Mouse (Mus musculus): Measurements from ENCODE around the gene Tbx20. TPM values are rescaled to one million over a fixed set of nuclear protein-coding genes. Genes with fewer than 3 reads are reported as not detected.

Gene Tbx20
- polyA plus RNA-seq, 1 experiment from 2014 or later, result 4.3 TPM

GRCm38 (mm10) chr9:24772431-24773120 is 1.5 kb downstream of the Tbx20 start:
- WGBS, result 6% methylated on average over 9 of the region's 9 CpGs
- H3K4me1 ChIP-seq (replicated peaks; ENCODE audit: control insufficient read depth, insufficient read depth, low read length), result peaks cover 8% of the 10 kb centered on the region; the same call in 1 of the 2 replicates
- H3K36me3 ChIP-seq (ENCODE audit: control insufficient read depth, insufficient read depth, low read length), result no peaks in the 10 kb centered on the region
- H3K9me3 ChIP-seq (ENCODE audit: control insufficient read depth, low read length), result no peaks in the 10 kb centered on the region
- ATAC-seq (ENCODE audit: low FRiP score) (no peak), DNase-seq (ENCODE audit: low spot score) (peak; percentile 47)
- H3K4me2 ChIP-seq (replicated peaks; ENCODE audit: low read depth, low read length), result no peak overlapping the region
- no peak overlapping the region for H3K9ac ChIP-seq (ENCODE audit: low read depth, low read length)
- peaks cover 86% of the 10 kb centered on the region for H3K27me3 ChIP-seq (ENCODE audit: control insufficient read depth, insufficient read depth, low read length)
- H3K27ac ChIP-seq (ENCODE audit: low read depth, low read length), result no peak overlapping the region
- H3K4me3 ChIP-seq (ENCODE audit: low read depth, low read length), result no peak overlapping the region

GRCm38 (mm10) chr9:24771713-24772112 is 2.4 kb downstream of the Tbx20 start:
- WGBS, result 11% methylated on average over 4 of the region's 4 CpGs
- peak; percentile 44 for DNase-seq (ENCODE audit: low spot score)
- no peak for ATAC-seq (ENCODE audit: low FRiP score)
- Histone ChIP-seq H3K9ac (ENCODE audit: low read depth, low read length) (no peak overlapping the region), H3K36me3 (ENCODE audit: control insufficient read depth, insufficient read depth, low read length) (no peaks in the 10 kb centered on the region), H3K9me3 (ENCODE audit: control insufficient read depth, low read length) (no peaks in the 10 kb centered on the region), H3K4me3 (ENCODE audit: low read depth, low read length) (no peak overlapping the region), H3K27me3 (ENCODE audit: control insufficient read depth, insufficient read depth, low read length) (peaks cover 82% of the 10 kb centered on the region), H3K27ac (ENCODE audit: low read depth, low read length) (no peak overlapping the region), H3K4me1 (replicated peaks; ENCODE audit: control insufficient read depth, insufficient read depth, low read length) (peaks cover 8% of the 10 kb centered on the region; the same call in 1 of the 2 replicates), H3K4me2 (replicated peaks; ENCODE audit: low read depth, low read length) (no peak overlapping the region)

GRCm38 (mm10) chr9:24770941-24771405 is 3.1 kb downstream of the Tbx20 start:
- ATAC-seq (ENCODE audit: low FRiP score), result no peak
- H3K4me3 ChIP-seq (ENCODE audit: low read depth, low read length), result no peak overlapping the region
- no peak overlapping the region for H3K9ac ChIP-seq (ENCODE audit: low read depth, low read length)
- peaks cover 8% of the 10 kb centered on the region; the same call in 1 of the 2 replicates for H3K4me1 ChIP-seq (replicated peaks; ENCODE audit: control insufficient read depth, insufficient read depth, low read length)
- WGBS, result 7% methylated on average over 8 of the region's 8 CpGs
- no peaks in the 10 kb centered on the region for H3K9me3 ChIP-seq (ENCODE audit: control insufficient read depth, low read length)
- peaks cover 74% of the 10 kb centered on the region for H3K27me3 ChIP-seq (ENCODE audit: control insufficient read depth, insufficient read depth, low read length)
- H3K27ac ChIP-seq (ENCODE audit: low read depth, low read length), result no peak overlapping the region
- no peak overlapping the region for H3K4me2 ChIP-seq (replicated peaks; ENCODE audit: low read depth, low read length)
- no peaks in the 10 kb centered on the region for H3K36me3 ChIP-seq (ENCODE audit: control insufficient read depth, insufficient read depth, low read length)
- DNase-seq (ENCODE audit: low spot score), result peak; percentile 54

- WGBS, result under 1% methylated on average over 41 of the region's 41 CpGs
- no peak for ATAC-seq (ENCODE audit: low FRiP score)
- Histone ChIP-seq H3K4me3 (ENCODE audit: low read depth, low read length) (peak overlapping the region; percentile 13; the same call in 1 of the 2 replicates), H3K9me3 (ENCODE audit: control insufficient read depth, low read length) (no peaks in the 10 kb centered on the region), H3K27me3 (ENCODE audit: control insufficient read depth, insufficient read depth, low read length) (peaks cover 72% of the 10 kb centered on the region), H3K9ac (ENCODE audit: low read depth, low read length) (no peak overlapping the region), H3K27ac (ENCODE audit: low read depth, low read length) (no peak overlapping the region), H3K4me2 (replicated peaks; ENCODE audit: low read depth, low read length) (peak overlapping the region; percentile 19; the same call in 1 of the 2 replicates), H3K36me3 (ENCODE audit: control insufficient read depth, insufficient read depth, low read length) (no peaks in the 10 kb centered on the region), H3K4me1 (replicated peaks; ENCODE audit: control insufficient read depth, insufficient read depth, low read length) (peaks cover 8% of the 10 kb centered on the region; the same call in 1 of the 2 replicates)
- DNase-seq (ENCODE audit: low spot score), result peak; percentile 67
Observed at GRCm38 (mm10) chr9:24770149-24770940, 3.8 kb downstream of the Tbx20 start.

GRCm38 (mm10) chr9:24769611-24770010 is 4.5 kb downstream of the Tbx20 start:
- Histone ChIP-seq H3K9ac (ENCODE audit: low read depth, low read length) (no peak overlapping the region), H3K27me3 (ENCODE audit: control insufficient read depth, insufficient read depth, low read length) (peaks cover 65% of the 10 kb centered on the region), H3K27ac (ENCODE audit: low read depth, low read length) (no peak overlapping the region), H3K4me2 (replicated peaks; ENCODE audit: low read depth, low read length) (no peak overlapping the region), H3K36me3 (ENCODE audit: control insufficient read depth, insufficient read depth, low read length) (no peaks in the 10 kb centered on the region), H3K9me3 (ENCODE audit: control insufficient read depth, low read length) (no peaks in the 10 kb centered on the region), H3K4me3 (ENCODE audit: low read depth, low read length) (no peak overlapping the region), H3K4me1 (replicated peaks; ENCODE audit: control insufficient read depth, insufficient read depth, low read length) (peaks cover 8% of the 10 kb centered on the region; the same call in 1 of the 2 replicates)
- no peak for ATAC-seq (ENCODE audit: low FRiP score)
- WGBS, result 3% methylated on average over 9 of the region's 9 CpGs
- peak; percentile 56 for DNase-seq (ENCODE audit: low spot score)

- H3K27me3 ChIP-seq (ENCODE audit: control insufficient read depth, insufficient read depth, low read length), result peaks cover 45% of the 10 kb centered on the region
Observed at GRCm38 (mm10) chr9:24767056-24767455, 7.0 kb downstream of the Tbx20 start.

GRCm38 (mm10) chr9:24765572-24765971 is 8.5 kb downstream of the Tbx20 start:
- no peak overlapping the region for H3K9ac ChIP-seq (ENCODE audit: low read depth, low read length)
- no peak overlapping the region for H3K4me2 ChIP-seq (replicated peaks; ENCODE audit: low read depth, low read length)
- H3K27ac ChIP-seq (ENCODE audit: low read depth, low read length), result no peak overlapping the region
- 0 out of 2 replicates have a peak, but pooled peaks cover 2% of the 10 kb centered on the region for H3K4me1 ChIP-seq (replicated peaks; ENCODE audit: control insufficient read depth, insufficient read depth, low read length)
- H3K27me3 ChIP-seq (ENCODE audit: control insufficient read depth, insufficient read depth, low read length), result peaks cover 30% of the 10 kb centered on the region
- 70% methylated on average over 4 of the region's 4 CpGs for WGBS
- ATAC-seq (ENCODE audit: low FRiP score), result no peak
- no peak for DNase-seq (ENCODE audit: low spot score)
- no peaks in the 10 kb centered on the region for H3K9me3 ChIP-seq (ENCODE audit: control insufficient read depth, low read length)
- no peaks in the 10 kb centered on the region for H3K36me3 ChIP-seq (ENCODE audit: control insufficient read depth, insufficient read depth, low read length)
- no peak overlapping the region for H3K4me3 ChIP-seq (ENCODE audit: low read depth, low read length)

More at GRCm38 (mm10) chr9:24767056-24767455, 7.0 kb downstream of the Tbx20 start:
- DNase-seq (ENCODE audit: low spot score), result no peak
- Histone ChIP-seq H3K27ac (ENCODE audit: low read depth, low read length) (no peak overlapping the region), H3K4me1 (replicated peaks; ENCODE audit: control insufficient read depth, insufficient read depth, low read length) (0 out of 2 replicates have a peak, but pooled peaks cover 2% of the 10 kb centered on the region), H3K4me2 (replicated peaks; ENCODE audit: low read depth, low read length) (no peak overlapping the region), H3K4me3 (ENCODE audit: low read depth, low read length) (no peak overlapping the region), H3K9ac (ENCODE audit: low read depth, low read length) (no peak overlapping the region), H3K9me3 (ENCODE audit: control insufficient read depth, low read length) (no peaks in the 10 kb centered on the region), H3K36me3 (ENCODE audit: control insufficient read depth, insufficient read depth, low read length) (no peaks in the 10 kb centered on the region)
- no peak for ATAC-seq (ENCODE audit: low FRiP score)
- 33% methylated on average over 3 of the region's 3 CpGs for WGBS

- no peaks in the 10 kb centered on the region for H3K9me3 ChIP-seq (ENCODE audit: control insufficient read depth, low read length)
- ATAC-seq (ENCODE audit: low FRiP score) (no peak), DNase-seq (ENCODE audit: low spot score) (peak; percentile 31)
- no peak overlapping the region for H3K4me3 ChIP-seq (ENCODE audit: low read depth, low read length)
- H3K9ac ChIP-seq (ENCODE audit: low read depth, low read length), result no peak overlapping the region
- H3K4me1 ChIP-seq (replicated peaks; ENCODE audit: control insufficient read depth, insufficient read depth, low read length), result no peaks in the 10 kb centered on the region
- H3K27ac ChIP-seq (ENCODE audit: low read depth, low read length), result no peak overlapping the region
- H3K4me2 ChIP-seq (replicated peaks; ENCODE audit: low read depth, low read length), result no peak overlapping the region
- H3K27me3 ChIP-seq (ENCODE audit: control insufficient read depth, insufficient read depth, low read length), result peaks cover under 1% of the 10 kb centered on the region
- 29% methylated on average over 4 of the region's 4 CpGs for WGBS
- no peaks in the 10 kb centered on the region for H3K36me3 ChIP-seq (ENCODE audit: control insufficient read depth, insufficient read depth, low read length)
Observed at GRCm38 (mm10) chr9:24760461-24760860, 13.6 kb downstream of the Tbx20 start.
